Mouse (Mus musculus): ENCODE measurements at regions not wholly inside any gene's neighbourhood (a gene's known extent, or its start where the extent isn't known, plus 50 kb on each side); places are given as distances from the start of the nearest gene placed in this dataset.

GRCm38 (mm10) chr12:112337443-112337842, 151.8 kb upstream of the A530016L24Rik start:
- no peak for DNase-seq

GRCm38 (mm10) chr12:112338976-112339375, 150.3 kb upstream of the A530016L24Rik start:
- DNase-seq: no peak

- peak; percentile 41 for DNase-seq
These were observed 149.6 kb upstream of the A530016L24Rik start for GRCm38 (mm10) chr12:112339481-112340179.

GRCm38 (mm10) chr12:112340248-112340647, 149.0 kb upstream of the A530016L24Rik start:
- DNase-seq: no peak

GRCm38 (mm10) chr12:112341726-112342469, 147.3 kb upstream of the A530016L24Rik start:
- no peak for DNase-seq

GRCm38 (mm10) chr12:112343064-112343463, 146.2 kb upstream of the A530016L24Rik start:
- DNase-seq: no peak

- no peak for DNase-seq
These were observed 145.0 kb upstream of the A530016L24Rik start for GRCm38 (mm10) chr12:112344285-112344684.

GRCm38 (mm10) chr12:112345797-112346196, 143.5 kb upstream of the A530016L24Rik start:
- DNase-seq: no peak

- no peak for DNase-seq
These were observed 141.1 kb upstream of the A530016L24Rik start for GRCm38 (mm10) chr12:112348116-112348515.

GRCm38 (mm10) chr12:112349676-112350318, 139.5 kb upstream of the A530016L24Rik start:
- no peak for DNase-seq

- no peak for DNase-seq
These were observed 138.5 kb upstream of the A530016L24Rik start for GRCm38 (mm10) chr12:112350733-112351132.

GRCm38 (mm10) chr12:112363349-112363748, 125.9 kb upstream of the A530016L24Rik start:
- no peak for DNase-seq

- DNase-seq: no peak
These were observed 122.0 kb upstream of the A530016L24Rik start for GRCm38 (mm10) chr12:112367221-112367620.

GRCm38 (mm10) chr12:112368112-112368511, 121.1 kb upstream of the A530016L24Rik start:
- DNase-seq: no peak

- peak; percentile 43 for DNase-seq
These were observed 119.5 kb upstream of the A530016L24Rik start for GRCm38 (mm10) chr12:112369581-112370371.

GRCm38 (mm10) chr12:112372234-112373050, 116.8 kb upstream of the A530016L24Rik start:
- no peak for DNase-seq

GRCm38 (mm10) chr12:112373966-112374365, 115.3 kb upstream of the A530016L24Rik start:
- DNase-seq: no peak

GRCm38 (mm10) chr12:112376236-112376635, 113.0 kb upstream of the A530016L24Rik start:
- peak; percentile 18 for DNase-seq

- no peak for DNase-seq
These were observed 112.5 kb upstream of the A530016L24Rik start for GRCm38 (mm10) chr12:112376701-112377100.

- DNase-seq: no peak
These were observed 110.6 kb upstream of the A530016L24Rik start for GRCm38 (mm10) chr12:112378482-112379243.

- no peak for DNase-seq
These were observed 101.4 kb upstream of the A530016L24Rik start for GRCm38 (mm10) chr12:112387836-112388235.
